In genomic region chr11:5707530-5708353, GRCm38 (mm10) we compare ENCODE assay signal across 8 mouse cellular contexts. TPM values are rescaled to one million over a fixed set of nuclear protein-coding genes. Genes with fewer than 3 reads are reported as not detected.
DNase-seq lines count a peak whose midpoint lies in the region; ATAC-seq and TF ChIP-seq lines count a peak whose summit lies in the region.

No protein-coding gene starts in this region.

- TF ChIP-seq CTCF in hindbrain, postnatal 0 days (IDR thresholded peaks at IDR 0.05; ENCODE audit: low read depth) = no peak
- TF ChIP-seq CTCF in left cerebral cortex, adult 2 months (IDR thresholded peaks at IDR 0.05) = no peak

- no peaks in the 10 kb centered on the region for H3K27me3 ChIP-seq in hindbrain, postnatal 0 days (ENCODE audit: insufficient read depth, low read length)

- H3K4me2 ChIP-seq in hindbrain, postnatal 0 days (ENCODE audit: low read depth, low read length) = peak overlapping the region; percentile 81

- intact Hi-C loops in left cerebral cortex, adult 2 months (cut with DNase I) = no loop called here

- 20% methylated on average over 49 of the region's 50 CpGs for WGBS in hindbrain, postnatal 0 days
- 20% methylated on average over 41 of the region's 50 CpGs for WGBS in macrophage (ENCODE audit: missing documents)

- H3K4me3 ChIP-seq in hindbrain, postnatal 0 days (ENCODE audit: low read length) = peak overlapping the region; percentile 96
- peak overlapping the region; percentile 99 for H3K4me3 ChIP-seq in left cerebral cortex, adult 2 months
- H3K4me3 ChIP-seq in macrophage (ENCODE audit: inconsistent target) = peak overlapping the region; percentile 10; the same call in 1 of the 2 replicates

- peak overlapping the region; percentile 83 for H3K27ac ChIP-seq in hindbrain, postnatal 0 days
- peak overlapping the region; percentile 93 for H3K27ac ChIP-seq in left cerebral cortex, adult 2 months
- no peak overlapping the region for H3K27ac ChIP-seq in macrophage

- peaks cover 8% of the 10 kb centered on the region; the same call in 1 of the 2 replicates for H3K36me3 ChIP-seq in hindbrain, postnatal 0 days (ENCODE audit: insufficient read depth, low read length)
- 0 out of 2 replicates have a peak, but pooled peaks cover 4% of the 10 kb centered on the region for H3K36me3 ChIP-seq in macrophage (ENCODE audit: inconsistent target)

- peaks cover 19% of the 10 kb centered on the region for H3K79me2 ChIP-seq in macrophage (ENCODE audit: inconsistent target)

- ATAC-seq in activated CD4-positive, CD25-positive, alpha-beta regulatory T cell, adult 4 months = peak; percentile 73
- ATAC-seq in common myeloid progenitor, adult 5-6 weeks (replicated peaks; ENCODE audit: low read depth, poor library complexity, severe bottlenecking) = peak; percentile 96
- ATAC-seq in hindbrain, postnatal 0 days = peak; percentile 97

- DNase-seq in gastrocnemius, adult 8-10 months (ENCODE audit: low spot score in 2 of 2) = peak; percentile 72 to 85
- DNase-seq in hindbrain, postnatal 0 days (ENCODE audit: low spot score) = peak; percentile 95
- peak; percentile 86 to 88 for DNase-seq in left cerebral cortex, adult 2 months (ENCODE audit: extremely low spot score in 1 of 2, low spot score in 2 of 2)
- DNase-seq in retina, postnatal 7 days (ENCODE audit: low read depth, low spot score) = peak; percentile 89
- DNase-seq in urinary bladder, adult 18-20 months (ENCODE audit: low spot score in 2 of 2) = peak; percentile 82 to 84

- peak overlapping the region; percentile 89 for H3K9ac ChIP-seq in hindbrain, postnatal 0 days (replicated peaks; ENCODE audit: low read length)

- H3K9me3 ChIP-seq in hindbrain, postnatal 0 days (ENCODE audit: low read length) = no peaks in the 10 kb centered on the region

- H3K4me1 ChIP-seq in hindbrain, postnatal 0 days (ENCODE audit: insufficient read depth, low read length) = peaks cover 6% of the 10 kb centered on the region; the same call in 1 of the 2 replicates

RNA-seq across cellular contexts. Expression of gene Mrps24, which starts 7.7 kb away (rescaled TPM):
- 10 to 100 TPM; 66.0 to 69.2 TPM for polyA plus RNA-seq in activated CD4-positive, CD25-positive, alpha-beta regulatory T cell, adult 4 months (2017; shearing (Covaris generic))
- 38.7 and 82.1 TPM in 2 replicates for total RNA-seq in common myeloid progenitor, adult 5-6 weeks (2017)
- 100 to 1,000 TPM in 3 of 4 experiments, 10 to 100 TPM in 1; 98.9 to 119 (median 108) TPM for total RNA-seq in gastrocnemius, adult 8-10 months (2022)
- total RNA-seq in hindbrain, postnatal 0 days (2014; rRNA removed) = 53.9 and 56.4 TPM in 2 replicates
- 230 and 234 TPM in 2 replicates for polyA plus RNA-seq in hindbrain, postnatal 0 days (2015; fragmentation: Nextera tagmentation; extraction: Ambion mirVana)
- total RNA-seq in left cerebral cortex, adult 2 months (2021) = 10 to 100 TPM; 54.9 to 67.2 TPM
- total RNA-seq in macrophage (2018; cell fraction: chromatin; rRNA removed) = 10 to 100 TPM in 16 of 26 experiments, 1 to 10 TPM in 10; 4.1 to 21.8 (median 10.8) TPM
- 10 to 100 TPM; 29.8 to 63.8 (median 45.7) TPM for total RNA-seq in macrophage (2018; cell fraction: cytosol; rRNA removed)
- 10 to 100 TPM in 22 of 26 experiments, 1 to 10 TPM in 4; 6.1 to 35.9 (median 16.6) TPM for total RNA-seq in macrophage (2018; cell fraction: nucleus; rRNA removed)
- polyA plus RNA-seq in macrophage (2018) = 12.0 to 55.7 TPM (median 43.6 TPM) in 3 replicates

RNA-seq across cellular contexts. Expression of gene Urgcp, which starts 54.4 kb away (rescaled TPM):
- 1 to 10 TPM; 3.7 to 6.1 TPM for polyA plus RNA-seq in activated CD4-positive, CD25-positive, alpha-beta regulatory T cell, adult 4 months (2017; shearing (Covaris generic))
- total RNA-seq in common myeloid progenitor, adult 5-6 weeks (2017) = 7.4 and 10.5 TPM in 2 replicates
- total RNA-seq in gastrocnemius, adult 8-10 months (2022) = 10 to 100 TPM; 46.2 to 52.2 (median 48.2) TPM
- 58.4 and 61.5 TPM in 2 replicates for total RNA-seq in hindbrain, postnatal 0 days (2014; rRNA removed)
- polyA plus RNA-seq in hindbrain, postnatal 0 days (2015; fragmentation: Nextera tagmentation; extraction: Ambion mirVana) = 30.7 and 32.8 TPM in 2 replicates
- total RNA-seq in left cerebral cortex, adult 2 months (2021) = 10 to 100 TPM; 67.7 to 71.0 TPM
- 10 to 100 TPM in 24 of 26 experiments, 1 to 10 TPM in 2; 8.7 to 41.2 (median 24.2) TPM for total RNA-seq in macrophage (2018; cell fraction: chromatin; rRNA removed)
- 10 to 100 TPM in 24 of 26 experiments, 1 to 10 TPM in 2; 8.2 to 21.6 (median 15.2) TPM for total RNA-seq in macrophage (2018; cell fraction: cytosol; rRNA removed)
- 10 to 100 TPM; 12.0 to 37.8 (median 24.3) TPM for total RNA-seq in macrophage (2018; cell fraction: nucleus; rRNA removed)
- 7.5 to 13.5 TPM (median 13.1 TPM) in 3 replicates for polyA plus RNA-seq in macrophage (2018)

Comparison
In these comparisons a context has a peak if more than half of its experiments do, and no peak if none do; other contexts are left out.
1. H3K4me3 ChIP-seq: peak in every context shown above with its lines; median percentile 99 in left cerebral cortex, adult 2 months; 96 in hindbrain, postnatal 0 days; 10 in macrophage.